Mouse (Mus musculus) liver, adult 2 months (tissue): ENCODE measurements around the gene Kif5c.

ENCODE experiments used
- CTCF ChIP-seq: fragments of 200-500 bp; IDR thresholded peaks from 2 replicates; pipeline ENCODE4 v1.5.1; 2011; ENCODE audit warnings: low read depth, low read length, control low read depth
- POLR2A ChIP-seq: fragments of 200-500 bp; IDR thresholded peaks from 2 replicates; pipeline ENCODE4 v1.6.1; 2011; ENCODE audit warnings: low read length, control low read depth; ENCODE audit not compliant: insufficient read depth; ENCODE audit errors: extremely low read depth

- TF ChIP-seq CTCF = no peak
- TF ChIP-seq POLR2A = no peak
Measured at GRCm38 (mm10) chr2:49727686-49728085, 108.6 kb downstream of the Kif5c start.
